Mouse (Mus musculus) lung, postnatal 0 days (tissue): ENCODE measurements around the gene Pgc. TPM values are rescaled to one million over a fixed set of nuclear protein-coding genes. Genes with fewer than 3 reads are reported as not detected.

Experiments used
- ATAC-seq: fragments of 200-750 bp; cut with Nextera tagmentation; 2 replicates; pipeline ENCODE4 v1.8.0; 2017; ENCODE audit warnings: moderate library complexity
- DNase-seq: peaks from one replicate; pipeline ENCODE4 v3.0.0-alpha.2; 2016; ENCODE audit warnings: low spot score
- H3K27ac ChIP-seq: fragments of 300-500 bp; sonication (generic); 2 replicates; pipeline ENCODE4 v1.5.1; 2014; ENCODE audit warnings: antibody characterized with exemption, mild to moderate bottlenecking, low read length, mixed read lengths
- H3K27me3 ChIP-seq: fragments of 300-500 bp; sonication (generic); replicated peaks from 2 replicates; pipeline ENCODE4 v1.6.1; 2014; ENCODE audit warnings: low read length, mixed read lengths; ENCODE audit not compliant: insufficient read depth
- H3K36me3 ChIP-seq: fragments of 300-500 bp; sonication (generic); 2 replicates; pipeline ENCODE4 v1.6.1; 2014; ENCODE audit warnings: low read length, mixed read lengths; ENCODE audit not compliant: insufficient read depth
- H3K4me1 ChIP-seq: fragments of 300-500 bp; sonication (generic); 2 replicates; pipeline ENCODE4 v1.6.1; 2014; ENCODE audit warnings: antibody characterized with exemption, low read depth, low read length, mixed read lengths; ENCODE audit not compliant: insufficient read depth
- H3K4me2 ChIP-seq: fragments of 300-500 bp; sonication (generic); replicated peaks from 2 replicates; pipeline ENCODE4 v1.6.1; 2014; ENCODE audit warnings: low read depth, mild to moderate bottlenecking, low read length, moderate library complexity, mixed read lengths
- H3K4me3 ChIP-seq: fragments of 300-500 bp; sonication (generic); 2 replicates; pipeline ENCODE4 v1.5.1; 2014; ENCODE audit warnings: low read depth, low read length
- H3K9ac ChIP-seq: fragments of 300-500 bp; sonication (generic); replicated peaks from 2 replicates; pipeline ENCODE4 v1.6.1; 2014; ENCODE audit warnings: low read depth, mild to moderate bottlenecking
- H3K9me3 ChIP-seq: fragments of 300-500 bp; sonication (generic); 2 replicates; pipeline ENCODE4 v1.6.1; 2016; ENCODE audit warnings: low read length, mixed read lengths
- CTCF ChIP-seq: IDR thresholded peaks from 2 replicates; pipeline ENCODE4 v1.5.1; 2016; ENCODE audit warnings: antibody characterized with exemption, mild to moderate bottlenecking
- EP300 ChIP-seq: IDR thresholded peaks from 2 replicates; pipeline ENCODE4 v1.6.1; 2016; ENCODE audit warnings: antibody characterized with exemption, mild to moderate bottlenecking, control low read depth
- WGBS: fragments of 180-500 bp; shearing (Covaris S2); extraction: QIAGEN DNeasy Blood & Tissue Kit; methylation state at CpG from one replicate; pipeline ENCODE4 v1.1.7; 2014; 5-methylcytosine and 5-hydroxymethylcytosine counted together
- polyA plus RNA-seq: library from polyadenylated mRNA; unstranded; fragments of >200 nt; fragmentation: Nextera tagmentation; extraction: Ambion mirVana; gene quantifications from 2 replicates; pipeline ENCODE4 v1.2.1, GENCODE M21; 2015

The Pgc gene
- polyA plus RNA-seq = 22.6 and 25.4 TPM in 2 replicates

GRCm38 (mm10) chr17:47726566-47726965, at the start of gene Pgc:
Pgc (plus strand) TSS chr17:47726842.
- DNase-seq (no peak), ATAC-seq (no peak)
- H3K9me3 ChIP-seq = no peaks in the 10 kb centered on the region
- H3K4me2 ChIP-seq = no peak within 1 kb of the TSS
- TF ChIP-seq CTCF (no peak), EP300 (no peak)
- 41% methylated on average over 11 of the region's 11 CpGs for WGBS
- no peak within 1 kb of the TSS for H3K4me3 ChIP-seq
- H3K9ac ChIP-seq = no peak within 1 kb of the TSS
- H3K27ac ChIP-seq = no peak within 1 kb of the TSS
- no peaks in the 10 kb centered on the region for H3K36me3 ChIP-seq
- no peaks in the 10 kb centered on the region for H3K27me3 ChIP-seq
- H3K4me1 ChIP-seq = no peaks in the 10 kb centered on the region

DNA sequence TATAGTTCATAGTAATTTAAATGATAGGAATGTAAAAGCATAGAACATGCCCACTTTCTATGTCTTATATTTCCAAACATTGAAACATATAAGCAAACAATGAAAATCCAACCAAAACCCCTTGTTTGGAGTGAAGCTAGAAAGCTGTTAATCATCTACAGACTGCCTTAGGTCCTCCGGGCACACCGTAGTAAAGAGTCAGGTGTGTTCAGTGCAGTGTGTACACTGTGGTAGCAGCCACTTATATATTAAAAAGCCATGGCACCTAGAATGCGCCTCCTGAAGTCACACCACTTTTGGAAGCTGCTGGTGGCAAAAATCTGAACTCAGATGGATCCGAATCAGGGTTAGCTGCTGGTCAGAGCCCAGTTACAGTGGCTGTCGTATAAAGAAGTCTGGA, 48.4 kb upstream of the Pgc start:
- DNase-seq (peak; percentile 48), ATAC-seq (peak; percentile 83)
- Histone ChIP-seq H3K27ac (no peak overlapping the region), H3K9me3 (no peaks in the 10 kb centered on the region), H3K4me3 (no peak overlapping the region), H3K9ac (no peak overlapping the region), H3K4me1 (no peaks in the 10 kb centered on the region; the same call in 1 of the 2 replicates), H3K4me2 (no peak overlapping the region), H3K27me3 (no peaks in the 10 kb centered on the region), H3K36me3 (no peaks in the 10 kb centered on the region)
- 65% methylated on average over 5 of the region's 5 CpGs for WGBS
- TF ChIP-seq EP300 (no peak), CTCF (no peak)

DNA sequence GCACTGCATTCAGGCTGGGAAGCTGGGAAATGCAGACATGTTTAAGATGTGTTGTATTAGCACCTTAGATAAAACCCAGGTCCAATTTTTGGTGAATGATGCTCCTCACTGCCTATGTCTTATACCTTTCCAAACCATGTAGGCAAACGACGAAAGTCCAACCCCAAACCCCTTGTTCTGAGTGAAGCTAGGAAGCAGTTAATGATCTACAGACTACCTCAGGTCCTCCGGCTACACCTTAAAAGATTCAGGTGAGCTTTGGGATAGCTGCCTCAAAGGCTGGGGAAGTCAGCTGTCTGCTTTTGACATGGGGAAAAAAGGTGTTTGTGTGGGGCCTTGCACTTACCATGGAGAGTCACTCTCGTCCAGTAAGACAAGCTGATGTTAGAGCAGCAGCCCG, 47.9 kb upstream of the Pgc start:
- Histone ChIP-seq H3K27me3 (no peaks in the 10 kb centered on the region), H3K4me2 (no peak overlapping the region), H3K27ac (no peak overlapping the region), H3K4me3 (no peak overlapping the region), H3K36me3 (no peaks in the 10 kb centered on the region), H3K9me3 (no peaks in the 10 kb centered on the region), H3K4me1 (no peaks in the 10 kb centered on the region), H3K9ac (no peak overlapping the region)
- DNase-seq (no peak), ATAC-seq (peak; percentile 39; the same call in 1 of the 2 replicates)
- WGBS = 66% methylated on average over 5 of the region's 5 CpGs
- TF ChIP-seq EP300 (no peak), CTCF (no peak)

- no peak overlapping the region for H3K4me3 ChIP-seq
- no peak overlapping the region for H3K4me2 ChIP-seq
- no peaks in the 10 kb centered on the region for H3K27me3 ChIP-seq
- 69% methylated on average over 4 of the region's 4 CpGs for WGBS
- no peak for TF ChIP-seq EP300
- no peak for TF ChIP-seq CTCF
- ATAC-seq = no peak
- peaks cover 6% of the 10 kb centered on the region; the same call in 1 of the 2 replicates for H3K4me1 ChIP-seq
- no peak for DNase-seq
- no peak overlapping the region for H3K27ac ChIP-seq
- H3K36me3 ChIP-seq = peaks cover 7% of the 10 kb centered on the region; the same call in 1 of the 2 replicates
- no peaks in the 10 kb centered on the region for H3K9me3 ChIP-seq
- no peak overlapping the region for H3K9ac ChIP-seq
Measured at GRCm38 (mm10) chr17:47682836-47683235, 43.8 kb upstream of the Pgc start.

GRCm38 (mm10) chr17:47687409-47688343, 39.0 kb upstream of the Pgc start:
- under 1% methylated on average over 70 of the region's 70 CpGs for WGBS
- TF ChIP-seq EP300 = 0 out of 2 replicates have a peak, but pooled peaks have one; percentile 14
- no peak for TF ChIP-seq CTCF
- Histone ChIP-seq H3K36me3 (peaks cover 7% of the 10 kb centered on the region; the same call in 1 of the 2 replicates), H3K4me2 (peak overlapping the region; percentile 99), H3K27me3 (no peaks in the 10 kb centered on the region), H3K4me3 (peak overlapping the region; percentile 74), H3K9me3 (no peaks in the 10 kb centered on the region), H3K27ac (peak overlapping the region; percentile 87), H3K9ac (peak overlapping the region; percentile 78), H3K4me1 (peaks cover 8% of the 10 kb centered on the region; the same call in 1 of the 2 replicates)
- DNase-seq (peak; percentile 98), ATAC-seq (peak; percentile 93)

- H3K4me1 ChIP-seq = peaks cover 8% of the 10 kb centered on the region; the same call in 1 of the 2 replicates
- no peak for TF ChIP-seq CTCF
- TF ChIP-seq EP300 = no peak
- no peaks in the 10 kb centered on the region for H3K27me3 ChIP-seq
- H3K9me3 ChIP-seq = no peaks in the 10 kb centered on the region
- H3K4me2 ChIP-seq = peak within 1 kb of the TSS; percentile 99
- 0% methylated on average over 9 of the region's 9 CpGs for WGBS
- peak within 1 kb of the TSS; percentile 78 for H3K9ac ChIP-seq
- H3K36me3 ChIP-seq = peaks cover 7% of the 10 kb centered on the region; the same call in 1 of the 2 replicates
- no peak for ATAC-seq
- peak within 1 kb of the TSS; percentile 87 for H3K27ac ChIP-seq
- DNase-seq = no peak
- H3K4me3 ChIP-seq = peak within 1 kb of the TSS; percentile 74
Measured at GRCm38 (mm10) chr17:47688344-47688607, 38.4 kb upstream of the Pgc start, which contains the start of gene Tomm6. Tomm6 (minus strand) TSS chr17:47688386.
